Mouse (Mus musculus) cerebellum, adult 11-12 months (tissue): ENCODE measurements at regions not wholly inside any gene's neighbourhood (a gene's known extent, or its start where the extent isn't known, plus 50 kb on each side); places are given as distances from the start of the nearest gene placed in this dataset.

ENCODE experiments used
- DNase-seq: peaks from one replicate; pipeline ENCODE4 v3.0.0; 2022

DNA sequence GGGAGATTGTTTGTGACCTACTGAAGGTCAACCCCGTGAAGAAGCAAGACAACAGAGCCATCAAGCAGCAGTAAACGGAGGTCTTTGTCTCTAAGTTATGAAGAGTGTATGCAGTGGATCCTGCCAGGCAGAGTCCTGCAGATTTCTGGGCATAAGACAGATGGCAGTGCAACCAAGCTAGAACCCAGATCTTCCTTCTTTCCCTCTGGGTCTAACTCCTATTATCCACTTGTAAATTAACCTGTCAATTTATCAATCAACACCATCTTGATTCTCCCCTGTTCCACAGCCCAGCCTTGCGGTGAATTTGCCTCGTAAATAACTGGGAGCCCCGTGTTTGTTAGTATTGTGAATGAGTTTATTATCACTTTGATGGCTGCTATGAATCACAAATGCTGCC is 555.7 kb downstream of the Nr2f2 start:
- DNase-seq, result no peak

- DNase-seq, result no peak
Observed at GRCm38 (mm10) chr7:69807220-69807619, 559.3 kb downstream of the Nr2f2 start.

DNA sequence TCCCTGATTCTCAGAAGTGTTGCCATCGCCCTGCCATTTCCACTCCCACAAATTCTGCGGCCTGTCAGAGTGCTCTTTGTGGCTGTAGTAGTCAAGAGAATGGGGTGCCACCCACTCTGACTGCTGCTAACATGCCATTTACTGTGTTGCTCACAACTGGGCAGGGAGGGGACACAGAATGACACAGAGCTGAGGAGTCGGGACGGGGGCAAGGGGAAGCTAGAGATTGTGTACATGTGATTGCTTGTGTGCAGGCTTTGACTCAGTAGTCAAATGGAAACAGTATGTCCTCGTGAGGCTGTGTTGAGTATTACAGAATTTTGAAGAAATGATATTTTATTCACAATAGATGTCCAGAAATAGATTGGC is 595.6 kb downstream of the Nr2f2 start:
- DNase-seq, result no peak

- no peak for DNase-seq
Observed at GRCm38 (mm10) chr7:69770313-69770979, 596.1 kb downstream of the Nr2f2 start.

- no peak for DNase-seq
Observed at GRCm38 (mm10) chr7:69766451-69766850, 600.1 kb downstream of the Nr2f2 start.

- DNase-seq, result no peak
Observed at GRCm38 (mm10) chr7:69740495-69740894, 626.0 kb downstream of the Nr2f2 start.

DNA sequence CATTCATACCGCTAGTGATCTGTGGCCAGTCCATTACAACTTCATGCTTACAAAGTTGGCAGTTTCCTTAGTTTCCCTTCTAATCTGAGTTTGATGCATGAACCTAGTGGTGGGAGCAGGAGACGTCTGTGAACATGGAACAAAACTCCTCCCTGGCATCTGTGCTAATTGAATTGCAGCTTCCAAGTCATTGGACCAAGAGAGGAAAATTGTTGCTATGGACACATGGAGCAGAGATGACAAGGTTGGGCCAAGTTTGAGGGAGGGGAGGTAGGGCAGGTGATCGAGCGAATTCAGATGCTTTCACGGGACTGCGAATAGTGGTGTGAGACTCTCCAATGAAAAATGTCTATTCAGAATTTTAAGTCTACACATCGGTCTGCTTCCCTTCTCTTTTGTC is 627.5 kb downstream of the Nr2f2 start:
- DNase-seq, result no peak

GRCm38 (mm10) chr7:69715081-69715480 is 651.5 kb downstream of the Nr2f2 start:
- no peak for DNase-seq

DNA sequence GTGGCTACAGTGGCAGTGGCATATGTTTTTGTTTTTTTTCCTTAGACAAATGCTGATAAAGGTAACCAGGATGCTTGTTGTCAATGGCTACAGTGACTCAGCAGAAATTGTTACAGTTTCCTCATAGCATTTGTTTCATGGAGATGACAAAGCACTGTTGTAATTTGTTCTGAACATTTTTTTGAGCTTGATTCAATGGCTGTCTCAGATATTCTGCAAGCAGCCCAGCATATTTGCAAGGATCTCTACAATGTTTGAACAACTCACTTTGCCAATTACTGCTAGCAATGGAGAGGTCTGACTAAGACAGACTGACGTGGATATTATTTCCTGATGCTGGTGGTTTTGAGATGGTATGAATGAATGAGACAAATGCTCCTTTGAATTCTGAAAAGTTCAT is 696.3 kb downstream of the Nr2f2 start:
- no peak for DNase-seq

GRCm38 (mm10) chr7:69655583-69655982 is 711.0 kb downstream of the Nr2f2 start:
- DNase-seq, result no peak

DNA sequence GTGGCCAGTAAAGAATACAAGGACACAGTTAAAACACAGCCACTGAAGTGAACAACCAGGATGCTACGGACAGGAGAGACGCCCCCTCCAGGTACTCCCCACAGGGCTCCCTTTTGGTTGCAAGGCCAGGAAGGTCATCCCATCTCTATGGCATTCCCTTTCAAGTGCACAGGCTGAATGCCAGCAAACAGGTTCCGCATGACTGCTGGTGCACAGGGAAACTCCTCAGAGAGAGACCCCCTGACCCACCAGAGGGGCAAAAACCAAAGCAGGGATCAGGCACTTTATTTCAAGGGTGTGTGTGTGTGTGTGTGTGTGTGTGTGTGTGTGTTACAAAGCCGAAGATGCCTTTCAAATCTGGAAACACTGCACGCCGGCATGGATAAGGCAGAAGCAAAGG is 721.1 kb downstream of the Nr2f2 start:
- no peak for DNase-seq

- no peak for DNase-seq
Observed at GRCm38 (mm10) chr7:69641652-69642051, 724.9 kb downstream of the Nr2f2 start.

DNA sequence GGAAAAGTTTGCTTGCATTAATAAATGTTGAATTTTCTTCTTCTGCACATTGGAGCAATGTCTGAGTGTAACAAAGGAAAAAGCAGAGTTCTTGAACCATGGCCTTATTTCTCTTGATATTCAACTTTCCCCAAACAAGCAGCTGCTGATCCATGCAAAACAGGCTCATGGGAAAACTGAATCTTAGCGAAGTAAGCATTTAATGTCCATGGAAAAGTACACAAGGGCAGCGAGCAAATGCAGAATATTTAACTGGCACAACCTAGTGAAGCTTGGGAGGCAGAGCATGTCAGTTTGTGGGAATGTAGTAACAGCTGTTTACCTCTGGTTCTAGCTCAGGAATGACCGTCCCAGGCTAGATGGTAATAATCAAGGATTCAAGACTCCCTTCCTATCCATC is 766.7 kb downstream of the Nr2f2 start:
- no peak for DNase-seq

DNA sequence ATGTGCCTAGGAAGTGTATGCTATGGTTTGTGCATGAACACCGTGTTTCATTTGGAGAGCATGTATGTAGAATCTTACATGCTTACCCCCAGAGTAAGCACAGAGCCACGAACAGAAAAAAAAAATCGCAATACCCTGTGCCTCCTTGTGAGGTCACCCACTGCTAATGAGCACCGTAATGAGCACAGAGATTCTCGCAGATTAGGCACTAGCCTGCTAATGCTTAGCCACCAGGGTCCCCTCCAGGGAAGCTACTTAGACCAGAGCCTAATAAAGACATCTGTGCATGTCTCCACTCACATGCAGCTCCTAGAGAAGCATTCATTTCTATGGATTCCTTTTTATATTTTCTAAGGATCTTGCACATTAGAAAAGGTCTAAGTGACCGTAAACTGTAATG is 780.8 kb downstream of the Nr2f2 start:
- DNase-seq, result no peak

DNA sequence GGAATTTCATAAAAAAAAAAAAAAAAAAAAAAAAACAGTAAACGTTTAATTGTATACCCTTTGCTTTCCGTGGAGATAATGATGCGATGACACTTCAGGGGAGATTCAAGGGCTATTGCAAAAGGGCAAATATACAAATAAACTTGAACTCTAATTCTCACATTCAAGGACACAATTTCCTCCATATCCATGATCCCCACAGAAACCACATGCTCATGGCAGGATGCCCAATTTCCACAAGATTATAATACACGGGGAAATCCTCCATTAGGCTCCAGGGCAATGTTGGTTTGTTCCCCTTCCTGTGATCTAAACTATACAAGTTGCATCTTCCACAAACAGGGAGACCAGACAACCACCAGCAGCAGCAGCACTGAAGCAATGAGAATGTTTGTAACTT is 781.4 kb downstream of the Nr2f2 start:
- no peak for DNase-seq

DNA sequence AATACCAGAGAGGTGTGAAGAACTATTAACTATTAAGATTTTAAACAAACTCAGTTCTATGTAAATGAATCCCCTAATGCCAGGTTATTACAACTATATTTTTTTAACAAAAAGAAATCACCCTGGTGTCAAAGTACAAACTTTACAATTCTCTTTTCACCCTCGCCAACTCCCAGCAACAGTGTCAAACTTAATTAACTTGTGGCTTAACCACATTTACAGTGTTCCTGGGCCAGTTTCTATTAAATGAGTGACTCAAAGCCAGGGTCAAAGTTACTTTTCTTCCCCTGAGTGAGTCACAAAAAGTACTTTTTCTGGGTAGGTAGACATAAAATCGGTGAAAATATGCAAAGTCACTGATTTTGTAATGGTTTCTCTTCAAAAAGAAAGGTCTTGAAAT is 782.0 kb downstream of the Nr2f2 start:
- no peak for DNase-seq

GRCm38 (mm10) chr7:69583901-69584300 is 782.6 kb downstream of the Nr2f2 start:
- DNase-seq, result no peak

DNA sequence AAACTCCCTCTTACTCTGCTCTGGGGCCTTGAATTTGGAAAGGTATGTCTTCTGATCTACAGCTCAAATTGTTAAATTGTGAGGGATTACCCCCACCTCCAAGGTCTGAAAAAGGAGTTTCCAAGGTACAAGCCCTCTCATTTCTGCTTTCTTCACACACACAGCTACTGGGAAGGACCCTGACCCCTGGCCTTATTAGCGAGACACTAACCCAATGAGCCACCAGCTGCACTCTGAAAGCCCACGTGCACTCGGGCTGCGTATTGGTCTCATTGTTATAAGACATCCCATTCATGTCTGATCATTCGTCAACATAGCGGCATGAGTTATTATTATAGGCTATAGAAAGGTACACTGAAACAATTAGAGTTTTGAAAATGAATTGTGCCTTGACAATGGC is 784.9 kb downstream of the Nr2f2 start:
- DNase-seq, result no peak

- DNase-seq, result no peak
Observed at GRCm38 (mm10) chr7:69578958-69579810, 787.4 kb downstream of the Nr2f2 start.

DNA sequence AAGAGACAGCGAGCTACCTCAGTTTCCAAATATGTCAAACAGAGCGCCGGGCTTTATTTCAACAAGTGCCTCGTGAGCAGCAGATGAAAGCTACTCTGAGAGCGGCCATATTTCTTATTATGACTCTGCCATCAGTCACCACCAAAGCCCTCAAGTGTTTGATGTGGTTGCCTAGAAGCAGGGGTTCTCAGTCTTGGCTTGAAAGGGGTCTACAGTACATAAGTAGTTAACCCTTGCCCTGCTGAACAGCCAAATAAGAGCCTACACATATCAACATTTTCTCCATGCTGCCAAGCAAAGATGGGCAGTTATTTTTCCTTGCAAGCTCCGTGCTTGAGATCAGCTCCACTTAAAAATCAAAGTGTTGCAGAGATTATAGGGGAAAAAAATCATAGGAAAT is 788.8 kb downstream of the Nr2f2 start:
- no peak for DNase-seq

- DNase-seq, result no peak
Observed at GRCm38 (mm10) chr7:69576596-69576995, 789.9 kb downstream of the Nr2f2 start.

DNA sequence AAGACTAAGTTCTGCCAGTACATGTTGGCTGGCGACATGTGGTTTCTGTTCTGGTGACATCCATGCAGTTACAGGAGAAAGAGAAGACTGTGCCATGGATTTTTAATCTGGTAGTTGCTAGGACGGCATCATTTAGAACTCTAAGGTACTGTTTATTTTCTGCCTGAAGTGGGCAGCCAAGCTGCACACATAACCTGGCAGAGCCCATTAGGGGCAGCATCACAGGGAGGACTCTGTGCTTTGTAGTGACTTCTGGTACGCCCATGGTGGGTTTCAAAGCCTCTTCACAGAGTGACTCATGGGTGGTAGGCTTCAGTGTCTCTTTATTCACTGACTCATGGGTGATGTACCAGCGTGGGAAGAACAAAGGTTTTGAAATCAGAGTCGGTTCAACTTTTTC is 792.8 kb downstream of the Nr2f2 start:
- no peak for DNase-seq

DNA sequence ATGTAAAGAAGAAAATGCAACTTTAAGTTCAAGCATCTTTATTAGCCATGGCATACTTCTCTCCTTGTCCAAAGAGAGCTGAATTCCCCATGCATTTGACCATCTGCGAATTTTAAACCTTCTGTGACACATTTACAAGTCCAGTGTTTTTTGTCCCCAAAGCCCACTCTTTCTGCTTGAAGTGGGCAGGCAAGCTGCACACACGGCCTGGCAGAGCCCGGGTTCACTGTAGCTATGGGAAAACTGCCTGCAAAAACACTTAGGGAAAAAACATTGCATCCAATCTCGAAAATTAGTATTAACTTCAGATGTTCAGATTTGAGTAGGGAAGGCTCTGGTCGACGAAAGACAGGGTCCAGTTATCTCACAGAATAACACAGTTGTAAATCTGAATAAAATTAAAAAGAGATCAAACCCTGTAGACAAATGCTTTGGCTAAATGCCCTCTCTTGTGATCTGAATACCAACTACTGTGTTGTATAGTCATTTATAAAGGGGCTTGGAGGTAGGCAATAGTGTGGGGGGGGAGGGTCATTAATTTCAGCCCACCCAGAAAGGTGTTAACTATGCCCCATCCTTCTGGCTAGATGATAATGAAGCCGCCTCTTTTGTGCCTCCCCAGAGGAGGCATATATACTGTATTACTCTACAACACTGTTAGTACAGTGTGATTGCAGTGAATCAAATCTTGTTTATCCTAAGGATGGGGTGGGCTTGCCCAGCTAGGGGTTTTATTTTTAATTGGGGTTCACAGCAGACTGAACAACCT is 793.7 kb downstream of the Nr2f2 start:
- DNase-seq, result no peak

GRCm38 (mm10) chr7:69566949-69567348 is 799.6 kb downstream of the Nr2f2 start:
- no peak for DNase-seq
